Mouse (Mus musculus) urinary bladder, adult 2 months (tissue): ENCODE measurements around the gene Olfr1346. TPM values are rescaled to one million over a fixed set of nuclear protein-coding genes. Genes with fewer than 3 reads are reported as not detected.
"Not testable (repeated sequence)": the region's sequence is repeated elsewhere in the genome, so short reads cannot be mapped to it uniquely, and the experiment has no call there.

Experiments
- DNase-seq: peaks from one replicate; pipeline ENCODE4 v3.0.0; 2022; ENCODE audit warnings: low spot score
- polyA plus RNA-seq: library from polyadenylated mRNA; depleted of rRNA; stranded (reverse); fragments of >200 nt; gene quantifications from 2 replicates; pipeline ENCODE4 v1.2.3, GENCODE M21; 2012; rRNA removed

Gene Olfr1346
- polyA plus RNA-seq: not detected in 2 replicates

- DNase-seq: no peak
Observed at GRCm38 (mm10) chr7:6466951-6467350, at the start of gene Olfr1346. Gene Olfr1346, plus strand, starts transcription at chr7:6467101.

- DNase-seq: no peak
Observed at GRCm38 (mm10) chr7:6419894-6420293, 47.0 kb upstream of the Olfr1346 start.

GRCm38 (mm10) chr7:6429381-6429780 is 37.5 kb upstream of the Olfr1346 start:
- DNase-seq: no peak

GRCm38 (mm10) chr7:6430342-6430741 is 36.6 kb upstream of the Olfr1346 start:
- no peak for DNase-seq

- DNase-seq: no peak
Observed at GRCm38 (mm10) chr7:6438388-6438787, 28.5 kb upstream of the Olfr1346 start, which contains the start of gene Olfr1344. Gene Olfr1344, plus strand, starts transcription at chr7:6438688.

GRCm38 (mm10) chr7:6441173-6441572 is 25.7 kb upstream of the Olfr1346 start:
- DNase-seq: no peak

- DNase-seq: no peak
Observed at GRCm38 (mm10) chr7:6447771-6448170, 19.1 kb upstream of the Olfr1346 start.

- DNase-seq: no peak
Observed at GRCm38 (mm10) chr7:6455868-6456267, 11.0 kb upstream of the Olfr1346 start, which contains the start of gene Olfr1336. Gene Olfr1336, plus strand, starts transcription at chr7:6456168.

GRCm38 (mm10) chr7:6456399-6456798 is 10.5 kb upstream of the Olfr1346 start:
- no peak for DNase-seq

- DNase-seq: not testable (repeated sequence)
Observed at GRCm38 (mm10) chr7:6477633-6478032, 10.7 kb downstream of the Olfr1346 start.

- no peak for DNase-seq
Observed at GRCm38 (mm10) chr7:6486841-6487240, 19.9 kb downstream of the Olfr1346 start, which contains the start of gene Olfr5. Gene Olfr5, minus strand, starts transcription at chr7:6486941.

- DNase-seq: no peak
Observed at GRCm38 (mm10) chr7:6499655-6500054, 32.8 kb downstream of the Olfr1346 start, which contains the start of gene Olfr1347. Gene Olfr1347, minus strand, starts transcription at chr7:6499755.

- DNase-seq: no peak
Observed at GRCm38 (mm10) chr7:6508648-6509047, 41.7 kb downstream of the Olfr1346 start, which contains the start of gene Olfr1348. Gene Olfr1348, minus strand, starts transcription at chr7:6508748.

GRCm38 (mm10) chr7:6521666-6522065 is 54.8 kb downstream of the Olfr1346 start:
- no peak for DNase-seq

- no peak for DNase-seq
Observed at GRCm38 (mm10) chr7:6522850-6523249, 55.9 kb downstream of the Olfr1346 start, which contains the start of gene Olfr1349. Gene Olfr1349, minus strand, starts transcription at chr7:6522950.

- DNase-seq: no peak
Observed at GRCm38 (mm10) chr7:6525001-6525400, 58.1 kb downstream of the Olfr1346 start.

- DNase-seq: no peak
Observed at GRCm38 (mm10) chr7:6526141-6526540, 59.2 kb downstream of the Olfr1346 start.

Other genes starting within 250 kb of the Olfr1346 start
- not detected in 2 replicates for gene Zscan5b, start 244.8 kb upstream of the Olfr1346 start, polyA plus RNA-seq
- not detected in 2 replicates for gene Epp13, start 214.4 kb upstream of the Olfr1346 start, polyA plus RNA-seq
- 8.9 and 9.4 TPM in 2 replicates for gene Zfp667, start 180.5 kb upstream of the Olfr1346 start, polyA plus RNA-seq
- gene Zfp583, start 135.8 kb upstream of the Olfr1346 start, polyA plus RNA-seq: 2.8 TPM in 2 replicates
- gene Gm3854, start 123.3 kb upstream of the Olfr1346 start, polyA plus RNA-seq: 0.63 and 0.83 TPM in 2 replicates
- gene Zfp78, start 103.8 kb upstream of the Olfr1346 start, polyA plus RNA-seq: 2.6 and 3.5 TPM in 2 replicates
- gene Zfp28, start 83.8 kb upstream of the Olfr1346 start, polyA plus RNA-seq: 8.2 and 10.0 TPM in 2 replicates
- gene Smim17, start 68.4 kb upstream of the Olfr1346 start, polyA plus RNA-seq: 0.24 and 0.30 TPM in 2 replicates
- 0.03 TPM in 1 of 2 replicates, not detected in the other for gene Gm20715, start 56.8 kb upstream of the Olfr1346 start, polyA plus RNA-seq
- gene Olfr1344, start 28.4 kb upstream of the Olfr1346 start, polyA plus RNA-seq: not detected in 2 replicates
- gene Olfr1336, start 10.9 kb upstream of the Olfr1346 start, polyA plus RNA-seq: not detected in 2 replicates
- not detected in 2 replicates for gene Olfr5, start 19.8 kb downstream of the Olfr1346 start, polyA plus RNA-seq
- gene Olfr1347, start 32.7 kb downstream of the Olfr1346 start, polyA plus RNA-seq: not detected in 2 replicates
- gene Olfr1348, start 41.6 kb downstream of the Olfr1346 start, polyA plus RNA-seq: not detected in 2 replicates
- not detected in 2 replicates for gene Olfr1349, start 55.8 kb downstream of the Olfr1346 start, polyA plus RNA-seq
- not detected in 2 replicates for gene Olfr1350, start 97.7 kb downstream of the Olfr1346 start, polyA plus RNA-seq
- 2.6 and 4.4 TPM in 2 replicates for gene Zim1, start 229.3 kb downstream of the Olfr1346 start, polyA plus RNA-seq